In genomic region chr1:104944470-104945109, GRCm38 (mm10) we compare ENCODE assay signal across 8 mouse cellular contexts.
DNase-seq lines count a peak whose midpoint lies in the region; ATAC-seq and TF ChIP-seq lines count a peak whose summit lies in the region.

No protein-coding gene starts in this region.

- 24% methylated on average over 2 of the region's 2 CpGs for WGBS in heart, postnatal 0 days
- WGBS in forebrain, embryonic 13.5 days: 9% methylated on average over 2 of the region's 2 CpGs
- 35% methylated on average over 2 of the region's 2 CpGs for WGBS in limb, embryonic 10.5 days

- H3K4me1 ChIP-seq in heart, postnatal 0 days (ENCODE audit: control insufficient read depth, insufficient read depth): no peaks in the 10 kb centered on the region
- no peaks in the 10 kb centered on the region for H3K4me1 ChIP-seq in forebrain, embryonic 13.5 days
- H3K4me1 ChIP-seq in limb, embryonic 10.5 days: no peaks in the 10 kb centered on the region

- H3K4me3 ChIP-seq in heart, postnatal 0 days (ENCODE audit: low read depth, low read length): no peak overlapping the region
- no peak overlapping the region for H3K4me3 ChIP-seq in forebrain, embryonic 13.5 days
- H3K4me3 ChIP-seq in limb, embryonic 10.5 days: no peak overlapping the region

- peak; percentile 60; the same call in 1 of the 2 replicates for ATAC-seq in heart, postnatal 0 days (ENCODE audit: insufficient read depth, low read depth)
- ATAC-seq in forebrain, embryonic 13.5 days: peak; percentile 96

- H3K4me2 ChIP-seq in heart, postnatal 0 days (ENCODE audit: low read depth, low read length): no peak overlapping the region
- H3K4me2 ChIP-seq in forebrain, embryonic 13.5 days: no peak overlapping the region

- no peak for TF ChIP-seq EP300 in heart, postnatal 0 days (IDR thresholded peaks at IDR 0.05; ENCODE audit: low read depth)

- H3K36me3 ChIP-seq in heart, postnatal 0 days (replicated peaks; ENCODE audit: control insufficient read depth, insufficient read depth, low read length): no peaks in the 10 kb centered on the region
- H3K36me3 ChIP-seq in forebrain, embryonic 13.5 days (ENCODE audit: poor library complexity, severe bottlenecking): no peaks in the 10 kb centered on the region
- H3K36me3 ChIP-seq in limb, embryonic 10.5 days: no peaks in the 10 kb centered on the region

- H3K27ac ChIP-seq in heart, postnatal 0 days (ENCODE audit: low read depth): no peak overlapping the region
- no peak overlapping the region for H3K27ac ChIP-seq in forebrain, embryonic 13.5 days
- no peak overlapping the region for H3K27ac ChIP-seq in limb, embryonic 10.5 days

- H3K9me3 ChIP-seq in heart, postnatal 0 days (replicated peaks; ENCODE audit: control insufficient read depth, low read length): no peaks in the 10 kb centered on the region
- no peaks in the 10 kb centered on the region for H3K9me3 ChIP-seq in forebrain, embryonic 13.5 days (replicated peaks)
- no peaks in the 10 kb centered on the region for H3K9me3 ChIP-seq in limb, embryonic 10.5 days (replicated peaks)

- intact Hi-C loops in heart, postnatal 25 days (cut with DNase I): loop anchor here (1.0 to 10.0 kb wide), 3 partner anchors 188 to 958 kb away; no protein-coding TSS in a partner anchor

- no peaks in the 10 kb centered on the region for H3K27me3 ChIP-seq in heart, postnatal 0 days (ENCODE audit: control insufficient read depth, insufficient read depth, low read length)
- no peaks in the 10 kb centered on the region for H3K27me3 ChIP-seq in forebrain, embryonic 13.5 days
- H3K27me3 ChIP-seq in limb, embryonic 10.5 days (ENCODE audit: low read depth, poor library complexity, severe bottlenecking): no peaks in the 10 kb centered on the region

- DNase-seq in heart, postnatal 0 days (ENCODE audit: low spot score): peak; percentile 65
- DNase-seq in heart, postnatal 25 days (ENCODE audit: low spot score): no peak
- peak; percentile 15 for DNase-seq in cerebellum, adult 11 months
- peak; percentile 40 for DNase-seq in kidney, adult 9 months
- DNase-seq in limb, embryonic 10.5 days (ENCODE audit: low spot score): peak; percentile 57
- DNase-seq in right cerebral cortex, postnatal 25 days: peak; percentile 38
- no peak for DNase-seq in urinary bladder, postnatal 10 days (ENCODE audit: low spot score)

- TF ChIP-seq CTCF in heart, postnatal 0 days (IDR thresholded peaks at IDR 0.05; ENCODE audit: low read depth): peak; percentile 71

- H3K9ac ChIP-seq in heart, postnatal 0 days (replicated peaks; ENCODE audit: low read depth, low read length): no peak overlapping the region
- H3K9ac ChIP-seq in forebrain, embryonic 13.5 days: no peak overlapping the region

Comparison
In these comparisons a context has a peak if more than half of its experiments do, and no peak if none do; other contexts are left out.
1. DNase-seq: peak in heart, postnatal 0 days (single experiment), cerebellum, adult 11 months (single experiment), kidney, adult 9 months (single experiment), limb, embryonic 10.5 days (single experiment) and right cerebral cortex, postnatal 25 days (single experiment); none in heart, postnatal 25 days (single experiment) and urinary bladder, postnatal 10 days (single experiment).